Mouse (Mus musculus) common myeloid progenitor, adult 5-6 weeks (primary cell): Measurements from ENCODE around the gene Uty. TPM values are rescaled to one million over a fixed set of nuclear protein-coding genes. Genes with fewer than 3 reads are reported as not detected.

Experiments
- ATAC-seq: replicated peaks from 2 replicates; pipeline ENCODE4 v1.8.0; 2016; ENCODE audit warnings: low read depth, mild to moderate bottlenecking, moderate TSS enrichment, inconsistent platforms; ENCODE audit not compliant: poor library complexity, severe bottlenecking
- total RNA-seq: library from RNA; stranded (forward); fragments of 200-1000, 187-1606 nt; gene quantifications from 2 replicates; pipeline ENCODE4 v1.2.3, GENCODE M21; 2017

Uty gene
- 38.1 and 38.2 TPM in 2 replicates for total RNA-seq

- ATAC-seq: peak; percentile 99
Observed at GRCm38 (mm10) chrY:1245426-1245863, at the start of gene Uty. Uty (minus strand) TSS chrY:1245759.

- ATAC-seq: no peak
Observed at GRCm38 (mm10) chrY:1293708-1294107, 48.1 kb upstream of the Uty start.

DNA sequence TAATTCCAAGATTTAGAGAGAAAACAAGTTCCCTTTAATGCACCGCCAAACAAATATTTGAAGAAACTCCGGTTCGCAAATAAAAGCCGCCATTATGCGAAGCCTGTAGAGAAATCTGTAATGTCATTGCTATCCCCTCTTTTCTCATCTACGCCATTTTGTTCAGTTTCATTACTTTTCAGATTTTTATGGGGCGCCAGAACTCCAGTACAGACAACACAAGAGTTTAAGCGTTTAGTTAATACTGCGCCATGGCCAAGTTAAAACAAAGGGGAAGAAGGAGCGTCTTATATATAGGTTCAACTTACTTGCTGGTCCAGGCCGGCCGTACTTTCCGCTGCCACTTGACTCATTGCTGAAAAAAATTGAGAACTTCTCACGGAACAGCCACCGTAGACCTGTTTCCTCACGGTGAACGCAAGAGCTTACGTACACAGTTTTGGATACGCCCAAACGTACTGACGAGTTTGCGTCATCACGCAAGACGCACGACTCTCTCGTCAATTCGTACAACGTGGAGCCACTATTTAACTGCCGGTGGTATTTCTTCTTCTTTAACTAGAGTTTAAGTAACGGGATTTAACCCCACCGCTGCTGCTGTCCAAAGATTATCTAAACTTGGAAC lies 40.7 kb upstream of the Uty start, which contains the start of gene Ddx3y:
Gene Ddx3y (minus strand): TSS at position 459 of the 625 bp plus-strand sequence.
- ATAC-seq: peak; percentile 99

DNA sequence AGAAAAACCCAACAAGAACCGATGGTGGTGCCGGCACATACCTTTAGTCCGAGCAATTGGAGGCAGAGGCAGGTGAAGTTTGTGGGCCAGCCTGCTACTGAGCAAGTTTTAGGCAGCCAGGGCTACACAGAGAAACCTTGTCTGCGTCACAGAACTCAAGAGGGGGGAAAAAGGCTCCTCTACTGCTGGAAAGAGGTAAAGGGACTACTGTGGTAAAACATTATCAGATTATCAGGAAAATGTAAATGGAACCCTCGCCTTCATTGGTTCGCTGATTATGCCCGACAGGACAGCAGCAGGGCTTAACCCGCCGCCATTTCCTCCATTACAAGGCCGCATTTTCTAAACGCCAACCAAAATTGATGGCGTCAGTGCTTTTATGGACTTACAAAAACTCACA lies 40.2 kb upstream of the Uty start:
- peak; percentile 67 for ATAC-seq

DNA sequence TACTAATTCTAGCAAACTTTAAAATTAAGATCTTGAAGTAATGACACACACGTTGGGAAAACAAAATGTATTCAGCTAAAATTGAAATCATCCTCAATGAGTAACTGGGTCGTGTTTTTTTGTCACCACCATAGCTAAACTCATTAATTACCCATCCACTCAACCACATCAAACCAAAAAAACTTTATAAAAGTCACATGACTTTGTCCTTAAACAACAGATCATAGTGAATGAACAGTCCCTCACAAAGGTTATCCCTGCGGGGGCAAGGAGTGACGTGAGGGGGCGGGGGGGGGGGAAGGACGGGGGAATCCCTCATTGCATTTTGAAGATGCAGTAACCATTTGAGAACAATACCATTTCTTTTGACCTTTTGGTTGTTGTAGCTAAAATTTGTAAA lies 558 bp upstream of the Uty start:
- ATAC-seq: no peak

DNA sequence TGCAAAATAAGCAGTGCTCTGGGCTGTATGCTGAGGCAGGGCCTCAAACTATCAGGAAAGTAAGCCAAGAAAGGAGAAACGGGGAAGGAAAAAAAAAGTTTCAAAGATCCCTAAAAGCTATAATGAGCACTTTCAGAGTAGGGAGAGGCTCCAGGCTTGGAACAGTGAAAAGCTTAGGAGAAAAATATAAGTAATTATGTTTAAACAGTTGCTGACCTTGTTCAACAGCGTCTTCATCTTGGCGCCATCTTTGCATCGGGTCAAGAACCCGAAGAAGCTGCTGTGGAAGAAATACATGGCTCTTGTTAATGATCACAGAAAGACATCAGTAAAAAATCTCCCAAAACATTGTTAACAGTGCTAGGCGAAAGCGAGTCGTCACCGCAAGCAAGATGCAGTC lies 619 bp downstream of the Uty start:
- ATAC-seq: 0 out of 2 replicates have a peak, but pooled peaks have one; percentile 13

DNA sequence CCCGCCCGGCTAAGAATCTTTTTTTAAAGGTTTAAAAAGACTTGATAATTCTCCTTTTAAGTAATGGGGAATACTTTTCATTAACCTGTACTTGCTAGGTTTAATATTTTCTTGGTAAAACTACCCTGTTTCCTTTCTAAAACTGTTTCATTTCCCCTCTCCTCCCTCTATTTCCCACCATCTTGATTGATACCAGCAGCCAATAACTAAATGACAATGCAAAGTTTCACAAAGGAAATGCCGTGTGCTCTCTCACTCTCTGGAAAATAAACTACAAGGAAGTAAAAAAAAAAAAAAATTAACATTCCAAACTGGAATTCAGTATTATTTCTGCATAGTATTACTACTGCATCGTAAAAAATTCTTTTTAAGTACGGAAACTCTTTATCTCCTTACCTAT lies 1.1 kb downstream of the Uty start:
- no peak; the same call in 1 of the 2 replicates for ATAC-seq

GRCm38 (mm10) chrY:1220001-1220400 lies 25.6 kb downstream of the Uty start:
- no peak for ATAC-seq

DNA sequence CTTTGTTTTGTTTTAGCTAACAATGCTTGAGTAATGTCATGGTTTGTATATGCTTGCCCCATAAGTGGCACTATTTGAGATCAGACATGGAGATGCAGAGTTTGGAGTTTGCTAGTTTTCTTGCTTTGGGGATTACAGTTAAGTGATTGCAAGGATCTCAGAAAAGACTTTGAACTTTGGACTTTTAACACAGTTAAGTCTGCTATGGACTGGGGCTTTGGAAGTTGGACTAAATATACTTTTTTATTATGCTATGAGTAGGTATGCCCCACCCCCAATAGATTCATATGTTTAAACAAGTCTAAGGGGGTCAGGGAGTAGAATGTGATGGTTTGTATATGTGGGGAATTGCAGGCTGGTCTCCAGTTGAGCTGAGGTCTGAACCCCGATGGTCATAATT lies 67.1 kb downstream of the Uty start:
- ATAC-seq: no peak

GRCm38 (mm10) chrY:1163054-1163453 lies 82.5 kb downstream of the Uty start:
- 0 out of 2 replicates have a peak, but pooled peaks have one; percentile 15 for ATAC-seq

DNA sequence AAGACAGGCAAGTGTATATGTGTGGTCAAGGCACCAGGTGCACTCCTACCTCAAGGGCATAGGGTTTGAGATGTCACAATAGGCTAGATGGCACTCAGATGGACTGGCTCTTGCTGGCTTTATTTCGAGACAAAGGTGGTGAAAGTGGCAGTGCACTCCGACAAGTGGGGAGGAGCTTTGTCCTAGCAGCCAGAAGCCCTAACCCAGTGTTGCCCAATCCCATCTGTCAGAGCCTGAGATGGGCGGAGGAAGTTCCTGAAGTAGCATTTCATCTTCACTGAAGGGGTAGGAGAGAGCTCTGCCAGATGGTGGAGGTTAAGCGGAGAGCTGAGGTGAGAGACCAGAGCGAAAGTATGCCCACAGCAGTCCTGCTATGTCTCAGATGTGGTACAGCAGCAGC lies 129.4 kb downstream of the Uty start:
- 0 out of 2 replicates have a peak, but pooled peaks have one; percentile 18 for ATAC-seq

GRCm38 (mm10) chrY:1114016-1114415 lies 131.5 kb downstream of the Uty start:
- no peak for ATAC-seq

Other genes with a start within 250 kb of the Uty start
- 110 and 129 TPM in 2 replicates for gene Eif2s3y, start 235.2 kb downstream of the Uty start, total RNA-seq
- gene Ddx3y, start 40.9 kb upstream of the Uty start, total RNA-seq: 82.8 and 86.1 TPM in 2 replicates
- gene Usp9y, start 214.0 kb upstream of the Uty start, total RNA-seq: not detected in 2 replicates